Mouse (Mus musculus): Measurements from ENCODE around the gene Trp53inp2. TPM values are rescaled to one million over a fixed set of nuclear protein-coding genes. Genes with fewer than 3 reads are reported as not detected.

Trp53inp2 gene
- polyA plus RNA-seq, 1 experiment from 2014 or later: 21.2 TPM

- Histone ChIP-seq H3K9ac (ENCODE audit: low read depth, low read length) (no peak overlapping the region), H3K4me1 (ENCODE audit: control insufficient read depth, insufficient read depth, low read length) (no peaks in the 10 kb centered on the region), H3K9me3 (ENCODE audit: control insufficient read depth, low read length) (no peaks in the 10 kb centered on the region), H3K36me3 (ENCODE audit: control insufficient read depth, insufficient read depth, low read length) (0 out of 2 replicates have a peak, but pooled peaks cover under 1% of the 10 kb centered on the region), H3K27me3 (replicated peaks; ENCODE audit: control insufficient read depth, insufficient read depth, low read length) (no peaks in the 10 kb centered on the region), H3K4me3 (ENCODE audit: low read length) (no peak overlapping the region), H3K4me2 (ENCODE audit: low read depth, low read length) (no peak overlapping the region), H3K27ac (ENCODE audit: low read length) (no peak overlapping the region)
- ATAC-seq: no peak
Observed at GRCm38 (mm10) chr2:155400276-155400675, 19.4 kb downstream of the Trp53inp2 start.

GRCm38 (mm10) chr2:155401926-155402325 lies 21.1 kb downstream of the Trp53inp2 start:
- H3K9ac ChIP-seq (ENCODE audit: low read depth, low read length): no peak overlapping the region
- WGBS: 94% methylated on average over 4 of the region's 4 CpGs
- H3K27ac ChIP-seq (ENCODE audit: low read length): no peak overlapping the region
- H3K4me2 ChIP-seq (ENCODE audit: low read depth, low read length): no peak overlapping the region
- H3K4me1 ChIP-seq (ENCODE audit: control insufficient read depth, insufficient read depth, low read length): no peaks in the 10 kb centered on the region
- ATAC-seq: no peak
- no peak overlapping the region for H3K4me3 ChIP-seq (ENCODE audit: low read length)
- H3K27me3 ChIP-seq (replicated peaks; ENCODE audit: control insufficient read depth, insufficient read depth, low read length): no peaks in the 10 kb centered on the region
- 0 out of 2 replicates have a peak, but pooled peaks cover 5% of the 10 kb centered on the region for H3K36me3 ChIP-seq (ENCODE audit: control insufficient read depth, insufficient read depth, low read length)
- no peaks in the 10 kb centered on the region for H3K9me3 ChIP-seq (ENCODE audit: control insufficient read depth, low read length)

- Histone ChIP-seq H3K9ac (ENCODE audit: low read depth, low read length) (no peak overlapping the region), H3K27me3 (replicated peaks; ENCODE audit: control insufficient read depth, insufficient read depth, low read length) (no peaks in the 10 kb centered on the region), H3K4me3 (ENCODE audit: low read length) (no peak overlapping the region), H3K27ac (ENCODE audit: low read length) (no peak overlapping the region), H3K4me2 (ENCODE audit: low read depth, low read length) (no peak overlapping the region), H3K4me1 (ENCODE audit: control insufficient read depth, insufficient read depth, low read length) (no peaks in the 10 kb centered on the region), H3K9me3 (ENCODE audit: control insufficient read depth, low read length) (no peaks in the 10 kb centered on the region), H3K36me3 (ENCODE audit: control insufficient read depth, insufficient read depth, low read length) (0 out of 2 replicates have a peak, but pooled peaks cover 7% of the 10 kb centered on the region)
- ATAC-seq: no peak
- 90% methylated on average over 1 of the region's 1 CpGs for WGBS
Observed at GRCm38 (mm10) chr2:155404635-155405034, 23.8 kb downstream of the Trp53inp2 start.

GRCm38 (mm10) chr2:155420911-155421310 lies 40.1 kb downstream of the Trp53inp2 start:
- WGBS: 77% methylated on average over 2 of the region's 2 CpGs
- no peak overlapping the region for H3K9ac ChIP-seq (ENCODE audit: low read depth, low read length)

GRCm38 (mm10) chr2:155436445-155436844 lies 55.6 kb downstream of the Trp53inp2 start:
- no peaks in the 10 kb centered on the region for H3K9me3 ChIP-seq (ENCODE audit: control insufficient read depth, low read length)
- no peaks in the 10 kb centered on the region for H3K4me1 ChIP-seq (ENCODE audit: control insufficient read depth, insufficient read depth, low read length)
- no peaks in the 10 kb centered on the region for H3K27me3 ChIP-seq (replicated peaks; ENCODE audit: control insufficient read depth, insufficient read depth, low read length)
- ATAC-seq: no peak
- no peak overlapping the region for H3K4me2 ChIP-seq (ENCODE audit: low read depth, low read length)
- no peak overlapping the region for H3K27ac ChIP-seq (ENCODE audit: low read length)
- no peak overlapping the region for H3K4me3 ChIP-seq (ENCODE audit: low read length)
- H3K9ac ChIP-seq (ENCODE audit: low read depth, low read length): no peak overlapping the region
- peaks cover 15% of the 10 kb centered on the region for H3K36me3 ChIP-seq (ENCODE audit: control insufficient read depth, insufficient read depth, low read length)

More at GRCm38 (mm10) chr2:155420911-155421310, 40.1 kb downstream of the Trp53inp2 start:
- Histone ChIP-seq H3K9me3 (ENCODE audit: control insufficient read depth, low read length) (no peaks in the 10 kb centered on the region), H3K36me3 (ENCODE audit: control insufficient read depth, insufficient read depth, low read length) (peaks cover 17% of the 10 kb centered on the region; the same call in 1 of the 2 replicates), H3K4me3 (ENCODE audit: low read length) (no peak overlapping the region), H3K27ac (ENCODE audit: low read length) (no peak overlapping the region), H3K4me2 (ENCODE audit: low read depth, low read length) (no peak overlapping the region), H3K27me3 (replicated peaks; ENCODE audit: control insufficient read depth, insufficient read depth, low read length) (no peaks in the 10 kb centered on the region), H3K4me1 (ENCODE audit: control insufficient read depth, insufficient read depth, low read length) (no peaks in the 10 kb centered on the region)
- ATAC-seq: no peak

MicroRNAs encoded within 50 kb of the gene (microRNA counts, 519-probe panel; counts per million panel counts)
- 1,820 counts per million, percentile 31 among the panel's probes with 10 or more counts for microRNA mmu-miR-695

Small RNA genes within 50 kb of the gene (microRNA-seq; reads per million reads assigned to microRNA genes)
- not detected for gene Mir695

Other genes starting within 250 kb of the Trp53inp2 start
- gene Itch, start 247.6 kb upstream of the Trp53inp2 start, polyA plus RNA-seq (2015; fragmentation: Nextera tagmentation; extraction: Ambion mirVana): 40.3 and 41.3 TPM in 2 replicates
- gene Dynlrb1, start 144.5 kb upstream of the Trp53inp2 start, polyA plus RNA-seq (2015; fragmentation: Nextera tagmentation; extraction: Ambion mirVana): 328 and 337 TPM in 2 replicates
- gene Map1lc3a, start 104.8 kb upstream of the Trp53inp2 start, polyA plus RNA-seq (2015; fragmentation: Nextera tagmentation; extraction: Ambion mirVana): 131 and 136 TPM in 2 replicates
- gene Pigu, start 23.6 kb upstream of the Trp53inp2 start, polyA plus RNA-seq (2015; fragmentation: Nextera tagmentation; extraction: Ambion mirVana): 61.3 and 61.5 TPM in 2 replicates
- gene Ncoa6, start 92.8 kb downstream of the Trp53inp2 start, polyA plus RNA-seq (2015; fragmentation: Nextera tagmentation; extraction: Ambion mirVana): 11.5 and 13.0 TPM in 2 replicates
- gene Acss2, start 136.9 kb downstream of the Trp53inp2 start, polyA plus RNA-seq (2015; fragmentation: Nextera tagmentation; extraction: Ambion mirVana): 25.8 and 29.8 TPM in 2 replicates
- 4.0 and 4.2 TPM in 2 replicates for gene Ggt7, start 137.2 kb downstream of the Trp53inp2 start, polyA plus RNA-seq (2015; fragmentation: Nextera tagmentation; extraction: Ambion mirVana)
- 143 and 158 TPM in 2 replicates for gene Gss, start 211.8 kb downstream of the Trp53inp2 start, polyA plus RNA-seq (2015; fragmentation: Nextera tagmentation; extraction: Ambion mirVana)
- 0.77 and 1.3 TPM in 2 replicates for gene Myh7b, start 230.2 kb downstream of the Trp53inp2 start, polyA plus RNA-seq (2015; fragmentation: Nextera tagmentation; extraction: Ambion mirVana)

Data from intestine, embryonic 16.5 days (tissue).